Mouse (Mus musculus) megakaryocyte, embryonic 14.5 days (primary cell): ENCODE measurements around the gene Dnajc13.

Experiments
- FLI1 ChIP-seq: IDR thresholded peaks from 2 replicates; pipeline ENCODE4 v1.6.1; 2012; ENCODE audit warnings: low read length, inconsistent platforms, mixed read lengths
- GATA1 ChIP-seq: IDR thresholded peaks from 3 replicates; pipeline ENCODE4 v1.6.1; 2012; ENCODE audit warnings: mixed read lengths, low read length, inconsistent platforms, borderline replicate concordance

GRCm38 (mm10) chr9:104297041-104297440 is 34.3 kb upstream of the Dnajc13 start:
- TF ChIP-seq FLI1: no peak
- no peak for TF ChIP-seq GATA1
